Mouse (Mus musculus): ENCODE data around the gene Lcn8. TPM values are rescaled to one million over a fixed set of nuclear protein-coding genes. Genes with fewer than 3 reads are reported as not detected.
"Not testable (repeated sequence)": the region's sequence is repeated elsewhere in the genome, so short reads cannot be mapped to it uniquely, and the experiment has no call there.

Gene Lcn8
- total RNA-seq, 2 experiments from 2014 or later = not detected

GRCm38 (mm10) chr2:25663511-25663910 lies 10.6 kb downstream of the Lcn8 start:
- no peak for ATAC-seq (ENCODE audit: poor library complexity, severe bottlenecking)

- no peak for ATAC-seq (ENCODE audit: poor library complexity, severe bottlenecking)
Observed at GRCm38 (mm10) chr2:25664125-25664524, 11.2 kb downstream of the Lcn8 start.

GRCm38 (mm10) chr2:25666516-25666915 lies 13.6 kb downstream of the Lcn8 start:
- no peak for ATAC-seq (ENCODE audit: poor library complexity, severe bottlenecking)

GRCm38 (mm10) chr2:25676486-25676885 lies 23.6 kb downstream of the Lcn8 start, which contains the start of gene Lcn6:
Lcn6 (plus strand) TSS chr2:25676786.
- no peak for ATAC-seq (ENCODE audit: poor library complexity, severe bottlenecking)

GRCm38 (mm10) chr2:25679559-25679958 lies 26.6 kb downstream of the Lcn8 start:
- ATAC-seq (ENCODE audit: poor library complexity, severe bottlenecking) = no peak

- no peak for ATAC-seq (ENCODE audit: poor library complexity, severe bottlenecking)
Observed at GRCm38 (mm10) chr2:25682426-25682825, 29.5 kb downstream of the Lcn8 start, which contains the start of gene Lcn10. Lcn10 (plus strand) TSS chr2:25682726.

- no peak for ATAC-seq (ENCODE audit: poor library complexity, severe bottlenecking)
Observed at GRCm38 (mm10) chr2:25686941-25687340, 34.0 kb downstream of the Lcn8 start.

GRCm38 (mm10) chr2:25694605-25695004 lies 41.7 kb downstream of the Lcn8 start:
- peak; percentile 51; the same call in 1 of the 2 replicates for ATAC-seq (ENCODE audit: poor library complexity, severe bottlenecking)

- no peak for ATAC-seq (ENCODE audit: poor library complexity, severe bottlenecking)
Observed at GRCm38 (mm10) chr2:25696951-25697350, 44.0 kb downstream of the Lcn8 start.

GRCm38 (mm10) chr2:25698696-25699095 lies 45.8 kb downstream of the Lcn8 start:
- no peak for ATAC-seq (ENCODE audit: poor library complexity, severe bottlenecking)

GRCm38 (mm10) chr2:25699743-25700142 lies 46.8 kb downstream of the Lcn8 start, which contains the start of gene Obp2a:
Obp2a (plus strand) TSS chr2:25700043.
- ATAC-seq (ENCODE audit: poor library complexity, severe bottlenecking) = not testable (repeated sequence)

GRCm38 (mm10) chr2:25701001-25701400 lies 48.1 kb downstream of the Lcn8 start:
- ATAC-seq (ENCODE audit: poor library complexity, severe bottlenecking) = no peak

- ATAC-seq (ENCODE audit: poor library complexity, severe bottlenecking) = no peak
Observed at GRCm38 (mm10) chr2:25703706-25704105, 50.8 kb downstream of the Lcn8 start.

Other genes with a start within 250 kb of the Lcn8 start
- 10.1 and 11.6 TPM in 2 replicates for gene Fut7, start 229.9 kb upstream of the Lcn8 start, total RNA-seq (2015)
- 20.4 and 21.5 TPM in 2 replicates for gene Fut7, start 229.9 kb upstream of the Lcn8 start, total RNA-seq (2017)
- gene Abca2, start 224.4 kb upstream of the Lcn8 start, total RNA-seq (2015) = 25.5 and 33.3 TPM in 2 replicates
- 12.0 and 13.0 TPM in 2 replicates for gene Abca2, start 224.4 kb upstream of the Lcn8 start, total RNA-seq (2017)
- not detected in 2 replicates for gene Clic3, start 196.3 kb upstream of the Lcn8 start, total RNA-seq (2015)
- not detected in 2 replicates for gene Clic3, start 196.3 kb upstream of the Lcn8 start, total RNA-seq (2017)
- 36.3 and 36.5 TPM in 2 replicates for gene Paxx, start 192.0 kb upstream of the Lcn8 start, total RNA-seq (2015)
- gene Paxx, start 192.0 kb upstream of the Lcn8 start, total RNA-seq (2017) = 25.7 and 29.6 TPM in 2 replicates
- gene Ptgds, start 183.1 kb upstream of the Lcn8 start, total RNA-seq (2015) = not detected in 2 replicates
- not detected in 2 replicates for gene Ptgds, start 183.1 kb upstream of the Lcn8 start, total RNA-seq (2017)
- gene Lcn12, start 159.2 kb upstream of the Lcn8 start, total RNA-seq (2015) = not detected in 2 replicates
- gene Lcn12, start 159.2 kb upstream of the Lcn8 start, total RNA-seq (2017) = not detected in 2 replicates
- 23.4 and 32.3 TPM in 2 replicates for gene Fbxw5, start 152.4 kb upstream of the Lcn8 start, total RNA-seq (2015)
- gene Fbxw5, start 152.4 kb upstream of the Lcn8 start, total RNA-seq (2017) = 15.5 and 19.8 TPM in 2 replicates
- gene C8g, start 151.4 kb upstream of the Lcn8 start, total RNA-seq (2015) = 0.18 and 2.1 TPM in 2 replicates
- 0.44 and 1.2 TPM in 2 replicates for gene C8g, start 151.4 kb upstream of the Lcn8 start, total RNA-seq (2017)
- gene Traf2, start 106.2 kb upstream of the Lcn8 start, total RNA-seq (2015) = 9.1 and 9.4 TPM in 2 replicates
- gene Traf2, start 106.2 kb upstream of the Lcn8 start, total RNA-seq (2017) = 12.6 and 15.3 TPM in 2 replicates
- 155 and 171 TPM in 2 replicates for gene Edf1, start 95.3 kb upstream of the Lcn8 start, total RNA-seq (2015)
- 133 and 145 TPM in 2 replicates for gene Edf1, start 95.3 kb upstream of the Lcn8 start, total RNA-seq (2017)
- gene Mamdc4, start 78.3 kb upstream of the Lcn8 start, total RNA-seq (2015) = 0.09 and 2.3 TPM in 2 replicates
- gene Mamdc4, start 78.3 kb upstream of the Lcn8 start, total RNA-seq (2017) = 0.15 and 5.0 TPM in 2 replicates
- 12.7 and 15.1 TPM in 2 replicates for gene Phpt1, start 77.9 kb upstream of the Lcn8 start, total RNA-seq (2015)
- 8.4 and 11.8 TPM in 2 replicates for gene Phpt1, start 77.9 kb upstream of the Lcn8 start, total RNA-seq (2017)
- gene Ajm1, start 71.4 kb upstream of the Lcn8 start, total RNA-seq (2015) = not detected in 2 replicates
- gene Ajm1, start 71.4 kb upstream of the Lcn8 start, total RNA-seq (2017) = not detected in 2 replicates
- 18.3 and 25.7 TPM in 2 replicates for gene Rabl6, start 44.6 kb upstream of the Lcn8 start, total RNA-seq (2015)
- 34.0 and 43.0 TPM in 2 replicates for gene Rabl6, start 44.6 kb upstream of the Lcn8 start, total RNA-seq (2017)
- gene Ccdc183, start 35.4 kb upstream of the Lcn8 start, total RNA-seq (2015) = not detected in 2 replicates
- gene Ccdc183, start 35.4 kb upstream of the Lcn8 start, total RNA-seq (2017) = not detected in 2 replicates
- 8.4 and 19.2 TPM in 2 replicates for gene Tmem141, start 31.1 kb upstream of the Lcn8 start, total RNA-seq (2015)
- gene Tmem141, start 31.1 kb upstream of the Lcn8 start, total RNA-seq (2017) = 18.5 and 25.2 TPM in 2 replicates
- 1.1 and 1.9 TPM in 2 replicates for gene Fcna, start 25.1 kb upstream of the Lcn8 start, total RNA-seq (2015)
- 2.2 and 3.2 TPM in 2 replicates for gene Fcna, start 25.1 kb upstream of the Lcn8 start, total RNA-seq (2017)
- gene Lcn5, start 4.8 kb downstream of the Lcn8 start, total RNA-seq (2015) = not detected in 2 replicates
- gene Lcn5, start 4.8 kb downstream of the Lcn8 start, total RNA-seq (2017) = not detected in 2 replicates
- gene Lcn6, start 23.7 kb downstream of the Lcn8 start, total RNA-seq (2015) = not detected in 2 replicates
- not detected in 2 replicates for gene Lcn6, start 23.7 kb downstream of the Lcn8 start, total RNA-seq (2017)
- gene Lcn10, start 29.6 kb downstream of the Lcn8 start, total RNA-seq (2015) = not detected in 2 replicates
- gene Lcn10, start 29.6 kb downstream of the Lcn8 start, total RNA-seq (2017) = not detected in 2 replicates
- not detected in 2 replicates for gene Obp2a, start 46.9 kb downstream of the Lcn8 start, total RNA-seq (2015)
- not detected in 2 replicates for gene Obp2a, start 46.9 kb downstream of the Lcn8 start, total RNA-seq (2017)
- 24.4 and 25.9 TPM in 2 replicates for gene Bmyc, start 53.6 kb downstream of the Lcn8 start, total RNA-seq (2015)
- 7.6 and 9.3 TPM in 2 replicates for gene Bmyc, start 53.6 kb downstream of the Lcn8 start, total RNA-seq (2017)
- gene Obp2b, start 83.9 kb downstream of the Lcn8 start, total RNA-seq (2015) = not detected in 2 replicates
- not detected in 2 replicates for gene Obp2b, start 83.9 kb downstream of the Lcn8 start, total RNA-seq (2017)
- gene Lcn3, start 112.4 kb downstream of the Lcn8 start, total RNA-seq (2015) = not detected in 2 replicates
- gene Lcn3, start 112.4 kb downstream of the Lcn8 start, total RNA-seq (2017) = not detected in 2 replicates
- gene Lcn11, start 123.9 kb downstream of the Lcn8 start, total RNA-seq (2015) = not detected in 2 replicates
- gene Lcn11, start 123.9 kb downstream of the Lcn8 start, total RNA-seq (2017) = not detected in 2 replicates
- not detected in 2 replicates for gene Gm13539, start 129.1 kb downstream of the Lcn8 start, total RNA-seq (2015)
- gene Gm13539, start 129.1 kb downstream of the Lcn8 start, total RNA-seq (2017) = not detected in 2 replicates
- gene Glt6d1, start 162.7 kb downstream of the Lcn8 start, total RNA-seq (2015) = not detected in 2 replicates
- gene Glt6d1, start 162.7 kb downstream of the Lcn8 start, total RNA-seq (2017) = not detected in 2 replicates
- gene Lcn9, start 170.0 kb downstream of the Lcn8 start, total RNA-seq (2015) = not detected in 2 replicates
- gene Lcn9, start 170.0 kb downstream of the Lcn8 start, total RNA-seq (2017) = not detected in 2 replicates
- gene Sohlh1, start 194.1 kb downstream of the Lcn8 start, total RNA-seq (2015) = not detected in 2 replicates
- gene Sohlh1, start 194.1 kb downstream of the Lcn8 start, total RNA-seq (2017) = not detected in 2 replicates
- gene Kcnt1, start 210.6 kb downstream of the Lcn8 start, total RNA-seq (2015) = not detected in 2 replicates
- not detected in 2 replicates for gene Kcnt1, start 210.6 kb downstream of the Lcn8 start, total RNA-seq (2017)

All from megakaryocyte, adult 5-6 weeks (primary cell).